Mouse (Mus musculus): ENCODE measurements at regions not wholly inside any gene's neighbourhood (a gene's known extent, or its start where the extent isn't known, plus 50 kb on each side); places are given as distances from the start of the nearest gene placed in this dataset.

GRCm38 (mm10) chr13:60007031-60007430 lies 170.1 kb downstream of the Gas1 start:
- TF ChIP-seq SIN3A (IDR thresholded peaks at IDR 0.05; ENCODE audit: low read length) (no peak), PAX5 (IDR thresholded peaks at IDR 0.05; ENCODE audit: low read length) (no peak), USF2 (conservative IDR thresholded peaks at IDR 0.05; ENCODE audit: low read depth, low read length) (no peak), MAZ (IDR thresholded peaks at IDR 0.05; ENCODE audit: low read depth, low read length) (no peak), ZC3H11A (IDR thresholded peaks at IDR 0.05; ENCODE audit: low read depth, low read length) (no peak), CHD2 (IDR thresholded peaks at IDR 0.05; ENCODE audit: low read length) (no peak), EP300 (IDR thresholded peaks at IDR 0.05; ENCODE audit: low read length) (no peak), MXI1 (IDR thresholded peaks at IDR 0.05; ENCODE audit: low read depth, low read length) (no peak), ZMIZ1 (IDR thresholded peaks at IDR 0.05; ENCODE audit: low read depth, low read length) (no peak), SMC3 (IDR thresholded peaks at IDR 0.05; ENCODE audit: low read depth, low read length) (no peak), NRF1 (IDR thresholded peaks at IDR 0.05; ENCODE audit: low read depth, low read length) (no peak)
- Histone ChIP-seq H3K4me1 (ENCODE audit: control insufficient read depth in 1 of 2, insufficient read depth in 2 of 2) (no peaks in the 10 kb centered on the region), H3K27me3 (replicated peaks) (no peaks in the 10 kb centered on the region), H3K4me2 (ENCODE audit: insufficient read depth, low read depth, poor library complexity, severe bottlenecking) (no peak overlapping the region), H3K27ac (ENCODE audit: insufficient read depth, low read depth) (no peak overlapping the region), H3K79me2 (replicated peaks; ENCODE audit: control insufficient read depth, extremely low read depth, insufficient read depth, poor library complexity, severe bottlenecking) (no peaks in the 10 kb centered on the region), H3K9me3 (replicated peaks; ENCODE audit: low read length) (peaks cover 63% of the 10 kb centered on the region), H3K4me3 (replicated peaks in 1 of 3; ENCODE audit: low read depth in 2 of 3, low read length in 2 of 3, poor library complexity in 1 of 3) (no peak overlapping the region), H3K9ac (ENCODE audit: insufficient read depth, low read depth) (no peak overlapping the region), H3K36me3 (replicated peaks in 1 of 2; ENCODE audit: control insufficient read depth in 1 of 2, insufficient read depth in 1 of 2, low read length in 1 of 2) (no peaks in the 10 kb centered on the region)
- no peak for DNase-seq (ENCODE audit: extremely low read depth)
- dilution Hi-C loops (cut with MboI; ENCODE audit: extremely low pct_ligation_motif_present, extremely low pct_unique_long_range_greater_than_20kb, low sequenced_read_pairs) (no loop called here), in situ Hi-C loops (cut with MboI; ENCODE audit: low pct_ligation_motif_present, low pct_unique_long_range_greater_than_20kb, low sequenced_read_pairs) (no loop called here)

GRCm38 (mm10) chr13:60004611-60005010 lies 172.6 kb downstream of the Gas1 start:
- in situ Hi-C loops (cut with MboI; ENCODE audit: low pct_ligation_motif_present, low pct_unique_long_range_greater_than_20kb, low sequenced_read_pairs) (no loop called here), dilution Hi-C loops (cut with MboI; ENCODE audit: extremely low pct_ligation_motif_present, extremely low pct_unique_long_range_greater_than_20kb, low sequenced_read_pairs) (no loop called here)
- TF ChIP-seq TCF12 (IDR thresholded peaks at IDR 0.05; ENCODE audit: low read depth, low read length), result no peak
- TF ChIP-seq PAX5 (IDR thresholded peaks at IDR 0.05; ENCODE audit: low read length), result no peak
- no peak for TF ChIP-seq GABPA (IDR thresholded peaks at IDR 0.05; ENCODE audit: insufficient replicate concordance, low read depth, low read length)
- no peak for TF ChIP-seq E2F4 (IDR thresholded peaks at IDR 0.05; ENCODE audit: insufficient replicate concordance, low read depth, low read length)
- TF ChIP-seq ZKSCAN1 (IDR thresholded peaks at IDR 0.05; ENCODE audit: borderline replicate concordance, low read depth, low read length), result no peak
- no peak for TF ChIP-seq RCOR1 (conservative IDR thresholded peaks at IDR 0.05; ENCODE audit: low read depth, low read length)
- TF ChIP-seq USF1 (IDR thresholded peaks at IDR 0.05; ENCODE audit: low read depth, low read length), result no peak

More at GRCm38 (mm10) chr13:60004611-60005010, 172.6 kb downstream of the Gas1 start:
- no peak overlapping the region for H3K4me2 ChIP-seq (ENCODE audit: insufficient read depth, low read depth, poor library complexity, severe bottlenecking)
- H3K9me3 ChIP-seq (replicated peaks; ENCODE audit: low read length), result peaks cover 65% of the 10 kb centered on the region
- H3K36me3 ChIP-seq (replicated peaks in 1 of 2; ENCODE audit: control insufficient read depth in 1 of 2, insufficient read depth in 1 of 2, low read length in 1 of 2), result no peaks in the 10 kb centered on the region
- no peak for DNase-seq (ENCODE audit: extremely low read depth)
- no peak overlapping the region for H3K4me3 ChIP-seq (replicated peaks in 1 of 3; ENCODE audit: low read depth in 2 of 3, low read length in 2 of 3, poor library complexity in 1 of 3)
- H3K27ac ChIP-seq (ENCODE audit: insufficient read depth, low read depth), result no peak overlapping the region
- H3K9ac ChIP-seq (ENCODE audit: insufficient read depth, low read depth), result no peak overlapping the region
- no peaks in the 10 kb centered on the region for H3K79me2 ChIP-seq (replicated peaks; ENCODE audit: control insufficient read depth, extremely low read depth, insufficient read depth, poor library complexity, severe bottlenecking)
- no peaks in the 10 kb centered on the region for H3K4me1 ChIP-seq (ENCODE audit: control insufficient read depth in 1 of 2, insufficient read depth in 2 of 2)
- no peaks in the 10 kb centered on the region for H3K27me3 ChIP-seq (replicated peaks)

All from CH12.LX (cell line).